Mouse (Mus musculus): ENCODE results near the gene Lipc.

DNA sequence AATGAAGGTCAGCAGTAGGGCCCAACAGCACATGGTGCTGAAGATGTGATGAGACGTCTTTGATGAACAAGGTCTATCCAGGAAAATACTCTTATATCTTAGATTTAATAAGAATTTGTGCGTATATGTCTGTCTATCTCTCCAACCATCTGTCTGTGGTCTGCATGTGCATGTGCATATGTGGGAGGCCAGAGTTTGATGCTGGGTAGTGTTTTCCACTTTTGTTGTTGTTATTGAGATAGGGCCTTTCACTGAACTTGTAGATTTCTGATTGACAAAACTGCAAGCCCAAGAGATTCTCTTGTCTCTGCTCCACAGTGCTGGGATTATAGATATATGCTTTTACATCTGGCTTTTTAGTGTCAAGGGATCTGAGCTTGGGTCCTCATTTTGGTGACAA is 176.5 kb downstream of the Lipc start:
- TF ChIP-seq CTCF (IDR thresholded peaks at IDR 0.05; ENCODE audit: control insufficient read depth, insufficient read depth, low read length) (no peak), POLR2A (IDR thresholded peaks at IDR 0.05; ENCODE audit: borderline replicate concordance, control insufficient read depth, low read depth, low read length) (no peak)

Data from bone marrow, adult 2 months (tissue).